Mouse (Mus musculus) heart, adult 2 months (tissue): ENCODE measurements around the gene Krcc1.

Experiments used
- CTCF ChIP-seq: fragments of 200-600 bp; IDR thresholded peaks from 2 replicates; pipeline ENCODE4 v1.8.1; 2022; ENCODE audit warnings: antibody characterized with exemption, mild to moderate bottlenecking, moderate library complexity
- EP300 ChIP-seq: fragments of 200-500 bp; IDR thresholded peaks from 2 replicates; pipeline ENCODE4 v1.6.1; 2011; ENCODE audit warnings: low read depth, low read length, control low read depth; ENCODE audit not compliant: insufficient read depth
- POLR2A ChIP-seq: fragments of 200-500 bp; IDR thresholded peaks from 2 replicates; pipeline ENCODE4 v1.6.1; 2011; ENCODE audit warnings: mild to moderate bottlenecking, low read depth, low read length, control low read depth; ENCODE audit not compliant: insufficient read depth

- TF ChIP-seq CTCF (no peak), EP300 (no peak), POLR2A (no peak)
These were observed 35.0 kb upstream of the Krcc1 start for GRCm38 (mm10) chr6:71236506-71236905.
